Mouse (Mus musculus) lung, embryonic 14.5 days (tissue): ENCODE results near the gene Fuk. TPM values are rescaled to one million over a fixed set of nuclear protein-coding genes. Genes with fewer than 3 reads are reported as not detected.
A peak's percentile ranks its signal among the peaks of the same experiment; 100 is the strongest.

ENCODE experiments used
- ATAC-seq: fragments of 200-750 bp; cut with Nextera tagmentation; 2 replicates; pipeline ENCODE4 v1.8.0; 2017; ENCODE audit warnings: mild to moderate bottlenecking, moderate TSS enrichment, moderate library complexity; ENCODE audit not compliant: insufficient read depth
- DNase-seq: peaks from one replicate; pipeline ENCODE4 v3.0.0-alpha.2; 2015
- H3K27ac ChIP-seq: fragments of 300-500 bp; sonication (generic); 2 replicates; pipeline ENCODE4 v1.5.1; 2014; ENCODE audit warnings: low read depth, mild to moderate bottlenecking, moderate library complexity
- H3K27me3 ChIP-seq: fragments of 300-500 bp; sonication (generic); 2 replicates; pipeline ENCODE4 v1.6.1; 2014; ENCODE audit warnings: low read length, control low read depth; ENCODE audit not compliant: insufficient read depth
- H3K36me3 ChIP-seq: fragments of 300-500 bp; sonication (generic); 2 replicates; pipeline ENCODE4 v1.6.1; 2014; ENCODE audit warnings: control low read depth; ENCODE audit not compliant: insufficient read depth
- H3K4me1 ChIP-seq: fragments of 300-500 bp; sonication (generic); 2 replicates; pipeline ENCODE4 v1.6.1; 2014; ENCODE audit warnings: antibody characterized with exemption, control low read depth; ENCODE audit not compliant: insufficient read depth
- H3K4me2 ChIP-seq: fragments of 300-500 bp; sonication (generic); 2 replicates; pipeline ENCODE4 v1.6.1; 2014; ENCODE audit warnings: mild to moderate bottlenecking
- H3K4me3 ChIP-seq: fragments of 300-500 bp; sonication (generic); 2 replicates; pipeline ENCODE4 v1.5.1; 2014; ENCODE audit warnings: low read depth, low read length
- H3K9ac ChIP-seq: fragments of 300-500 bp; sonication (generic); 2 replicates; pipeline ENCODE4 v1.6.1; 2014
- H3K9me3 ChIP-seq: fragments of 300-500 bp; sonication (generic); 2 replicates; pipeline ENCODE4 v1.6.1; 2016; ENCODE audit warnings: low read depth, low read length, control low read depth
- CTCF ChIP-seq: IDR thresholded peaks from 2 replicates; pipeline ENCODE4 v1.5.1; 2016; ENCODE audit warnings: antibody characterized with exemption, low read depth
- WGBS: fragments of 180-500 bp; shearing (Covaris S2); extraction: QIAGEN DNeasy Blood & Tissue Kit; methylation state at CpG from one replicate; pipeline ENCODE4 v1.1.7; 2014; 5-methylcytosine and 5-hydroxymethylcytosine counted together
- polyA plus RNA-seq: library from polyadenylated mRNA; unstranded; fragments of >200 nt; fragmentation: Nextera tagmentation; extraction: Ambion mirVana; gene quantifications from 2 replicates; pipeline ENCODE4 v1.2.1, GENCODE M21; 2014

Fuk gene
- polyA plus RNA-seq, 1 experiment from 2014 or later: 11.5 TPM

DNA sequence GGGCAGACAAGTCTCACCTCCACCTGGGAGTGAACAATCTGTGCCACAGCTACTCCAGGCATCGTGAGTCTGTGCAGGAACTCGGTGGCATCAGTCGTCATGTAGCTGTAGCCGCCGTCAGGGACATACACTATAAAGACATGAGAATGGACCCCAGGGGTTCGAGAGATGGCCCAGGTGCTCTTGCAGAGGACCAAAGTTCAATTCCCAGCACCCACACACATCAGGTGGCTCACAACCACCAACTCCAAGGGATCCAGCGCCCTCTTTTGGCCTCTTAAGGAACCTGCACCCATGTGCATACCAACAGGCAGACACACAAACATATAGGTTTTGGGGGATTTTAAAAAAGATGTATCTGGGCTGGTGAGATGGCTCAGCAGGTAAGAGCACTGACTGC lies 10.2 kb downstream of the Fuk start:
- Histone ChIP-seq H3K27ac (no peak overlapping the region), H3K9me3 (no peaks in the 10 kb centered on the region), H3K4me1 (no peaks in the 10 kb centered on the region; the same call in 1 of the 2 replicates), H3K4me3 (no peak overlapping the region), H3K27me3 (no peaks in the 10 kb centered on the region), H3K9ac (no peak overlapping the region), H3K4me2 (no peak overlapping the region), H3K36me3 (peaks cover 19% of the 10 kb centered on the region; the same call in 1 of the 2 replicates)
- 84% methylated on average over 7 of the region's 7 CpGs for WGBS
- no peak for ATAC-seq
- DNase-seq: no peak
- TF ChIP-seq CTCF: no peak

DNA sequence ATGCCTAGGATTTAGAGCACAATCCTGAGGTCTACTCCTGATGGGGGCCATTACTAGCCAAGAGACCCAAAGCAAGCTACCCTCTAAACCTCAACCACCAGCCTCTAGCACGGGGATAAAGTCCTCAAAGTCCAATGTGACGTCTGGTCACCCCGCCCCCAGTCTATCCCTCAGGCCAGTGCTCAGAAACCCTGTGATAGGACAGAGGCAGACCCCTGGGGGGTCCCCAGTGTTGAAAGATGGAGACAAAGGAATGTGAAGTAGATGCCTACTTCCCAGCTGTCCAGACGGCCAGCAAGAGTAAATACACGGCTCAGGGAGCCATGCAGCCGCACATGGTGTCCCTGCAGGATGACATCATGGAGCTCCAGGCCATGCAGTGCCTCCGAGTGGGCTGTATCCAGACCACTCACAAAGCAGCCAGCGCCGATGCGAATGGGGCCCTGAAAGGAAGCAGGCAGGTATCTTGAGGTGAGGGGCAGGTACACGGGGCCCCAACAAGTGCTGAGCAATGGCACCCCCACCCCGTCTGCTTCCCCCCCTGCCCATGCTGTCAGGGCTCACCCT lies 12.3 kb downstream of the Fuk start:
- no peaks in the 10 kb centered on the region for H3K27me3 ChIP-seq
- no peak overlapping the region for H3K4me3 ChIP-seq
- H3K4me1 ChIP-seq: no peaks in the 10 kb centered on the region; the same call in 1 of the 2 replicates
- no peak overlapping the region for H3K4me2 ChIP-seq
- H3K9ac ChIP-seq: no peak overlapping the region
- DNase-seq: peak; percentile 5
- ATAC-seq: no peak; the same call in 1 of the 2 replicates
- H3K36me3 ChIP-seq: peaks cover 32% of the 10 kb centered on the region; the same call in 1 of the 2 replicates
- TF ChIP-seq CTCF: no peak
- 54% methylated on average over 12 of the region's 12 CpGs for WGBS
- H3K9me3 ChIP-seq: no peaks in the 10 kb centered on the region
- H3K27ac ChIP-seq: no peak overlapping the region

DNA sequence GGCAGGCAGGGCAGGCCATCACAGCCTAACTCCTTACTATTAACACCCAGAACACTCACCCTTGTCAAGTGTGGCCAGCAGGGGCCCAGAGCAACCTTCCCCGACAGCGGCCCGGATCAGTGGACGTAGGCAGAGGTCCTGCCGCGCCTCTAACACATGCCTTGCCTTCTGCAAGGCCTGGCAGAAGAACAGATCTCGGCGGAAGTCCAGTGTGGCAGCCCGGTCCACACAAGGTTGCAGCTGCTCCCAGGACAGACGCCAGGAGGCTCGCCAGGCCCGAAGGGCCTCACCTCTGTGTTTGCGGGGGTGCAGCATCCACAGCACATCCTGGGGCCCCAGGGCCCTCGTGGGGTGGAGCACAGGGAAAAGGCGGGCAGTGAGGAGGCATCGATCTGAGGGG lies 13.4 kb downstream of the Fuk start:
- Histone ChIP-seq H3K9me3 (no peaks in the 10 kb centered on the region), H3K4me3 (no peak overlapping the region), H3K9ac (no peak overlapping the region), H3K27me3 (no peaks in the 10 kb centered on the region), H3K4me1 (no peaks in the 10 kb centered on the region; the same call in 1 of the 2 replicates), H3K4me2 (no peak overlapping the region), H3K27ac (no peak overlapping the region), H3K36me3 (peaks cover 35% of the 10 kb centered on the region)
- 88% methylated on average over 16 of the region's 16 CpGs for WGBS
- DNase-seq: no peak
- ATAC-seq: no peak
- no peak for TF ChIP-seq CTCF

DNA sequence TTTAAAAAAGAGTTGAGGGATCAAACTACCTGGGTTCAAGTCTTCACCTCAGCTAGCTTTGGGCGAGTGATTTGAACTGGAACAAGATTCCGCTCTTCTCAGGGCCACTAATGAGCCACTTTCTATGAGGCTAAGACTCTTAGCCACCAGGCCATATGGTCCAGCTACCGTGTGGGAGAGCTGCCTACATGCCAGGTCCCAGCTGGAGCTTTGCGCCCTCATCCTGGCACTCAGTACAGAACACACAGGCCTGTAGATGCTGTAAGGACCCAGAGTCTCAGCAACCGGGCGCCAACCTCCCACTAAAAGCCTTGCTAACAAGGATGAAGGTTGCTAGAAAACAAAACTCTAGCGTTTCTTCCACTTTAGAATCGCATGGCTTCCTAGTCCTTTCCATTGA lies 13.8 kb downstream of the Fuk start:
- no peak for TF ChIP-seq CTCF
- H3K9ac ChIP-seq: no peak overlapping the region
- DNase-seq: no peak
- peaks cover 40% of the 10 kb centered on the region for H3K36me3 ChIP-seq
- ATAC-seq: no peak
- H3K27ac ChIP-seq: no peak overlapping the region
- H3K4me1 ChIP-seq: no peaks in the 10 kb centered on the region; the same call in 1 of the 2 replicates
- no peak overlapping the region for H3K4me2 ChIP-seq
- H3K4me3 ChIP-seq: no peak overlapping the region
- WGBS: 87% methylated on average over 8 of the region's 8 CpGs
- H3K27me3 ChIP-seq: no peaks in the 10 kb centered on the region
- H3K9me3 ChIP-seq: no peaks in the 10 kb centered on the region

DNA sequence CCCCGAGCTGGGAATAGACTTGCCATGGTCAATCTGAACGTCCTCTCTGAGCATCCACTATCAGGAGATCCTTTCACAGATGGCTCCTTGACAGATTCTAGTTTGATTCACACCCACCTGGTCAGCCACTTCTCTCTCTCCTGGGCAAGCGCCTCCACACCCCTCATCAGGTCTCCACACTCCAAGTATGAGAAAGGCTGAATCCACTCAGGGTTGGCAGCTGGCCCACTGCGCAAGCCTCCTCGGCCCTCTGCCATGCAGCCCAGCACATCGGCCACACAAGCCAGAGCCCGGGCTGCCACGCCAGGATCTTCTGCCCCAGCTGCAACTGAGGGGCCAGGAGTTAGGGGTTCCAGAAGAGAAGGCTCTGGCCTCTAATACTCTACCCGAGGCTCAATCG lies 14.7 kb downstream of the Fuk start:
- no peak for ATAC-seq
- no peaks in the 10 kb centered on the region for H3K27me3 ChIP-seq
- H3K4me2 ChIP-seq: no peak overlapping the region
- no peak overlapping the region for H3K27ac ChIP-seq
- 87% methylated on average over 10 of the region's 10 CpGs for WGBS
- peaks cover 48% of the 10 kb centered on the region for H3K36me3 ChIP-seq
- no peaks in the 10 kb centered on the region; the same call in 1 of the 2 replicates for H3K4me1 ChIP-seq
- H3K9ac ChIP-seq: no peak overlapping the region
- H3K9me3 ChIP-seq: no peaks in the 10 kb centered on the region
- H3K4me3 ChIP-seq: no peak overlapping the region
- no peak for TF ChIP-seq CTCF
- DNase-seq: no peak

DNA sequence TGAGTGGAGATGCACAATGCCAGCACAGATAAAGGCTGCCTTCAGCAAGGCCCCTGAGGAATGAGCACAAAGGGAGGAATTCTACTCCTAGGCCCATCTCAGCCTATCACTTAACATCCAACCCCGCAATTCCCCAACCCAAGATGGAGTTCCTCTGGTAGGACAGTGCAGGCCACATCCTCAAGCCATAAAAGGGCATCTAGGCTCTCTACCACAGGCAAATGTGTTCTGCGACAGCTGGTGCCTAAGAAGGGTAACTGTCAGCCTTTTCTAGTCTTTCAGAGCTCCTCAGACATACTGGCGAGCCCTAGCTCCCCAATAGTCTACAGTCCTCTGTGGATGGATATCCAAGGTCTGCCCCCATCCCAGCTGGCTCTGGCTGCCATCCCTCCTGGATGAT lies 15.7 kb downstream of the Fuk start:
- DNase-seq (no peak), ATAC-seq (no peak)
- no peak overlapping the region for H3K4me2 ChIP-seq
- 79% methylated on average over 3 of the region's 3 CpGs for WGBS
- H3K27me3 ChIP-seq: no peaks in the 10 kb centered on the region
- no peak for TF ChIP-seq CTCF
- no peak overlapping the region for H3K4me3 ChIP-seq
- H3K36me3 ChIP-seq: peaks cover 58% of the 10 kb centered on the region
- H3K4me1 ChIP-seq: no peaks in the 10 kb centered on the region; the same call in 1 of the 2 replicates
- H3K9me3 ChIP-seq: no peaks in the 10 kb centered on the region
- H3K27ac ChIP-seq: no peak overlapping the region
- no peak overlapping the region for H3K9ac ChIP-seq

DNA sequence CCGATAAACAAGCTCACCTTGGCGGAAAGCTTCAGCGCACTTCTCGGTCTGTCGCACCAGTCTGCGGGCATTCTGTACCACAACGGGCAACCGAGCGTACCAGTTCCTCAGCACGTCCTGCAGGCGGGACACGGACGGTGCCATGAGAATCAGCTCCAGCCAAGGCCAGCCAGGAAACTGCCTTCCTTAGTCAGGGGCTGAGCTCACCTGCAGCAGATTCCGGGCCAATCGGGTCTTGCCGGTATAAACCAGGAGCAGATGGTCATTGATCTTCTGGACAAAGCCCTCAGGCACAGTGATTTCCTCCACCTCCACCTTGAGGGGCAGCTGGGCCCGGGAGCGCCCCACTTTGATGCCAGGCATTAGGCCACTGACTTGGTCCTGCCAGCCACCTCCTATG lies 18.5 kb downstream of the Fuk start:
- H3K4me3 ChIP-seq: no peak overlapping the region
- H3K9ac ChIP-seq: no peak overlapping the region
- H3K9me3 ChIP-seq: no peaks in the 10 kb centered on the region
- DNase-seq (no peak), ATAC-seq (no peak)
- H3K36me3 ChIP-seq: peaks cover 80% of the 10 kb centered on the region
- WGBS: 95% methylated on average over 18 of the region's 18 CpGs
- H3K27ac ChIP-seq: no peak overlapping the region
- H3K4me1 ChIP-seq: no peaks in the 10 kb centered on the region
- TF ChIP-seq CTCF: no peak
- no peaks in the 10 kb centered on the region for H3K27me3 ChIP-seq
- H3K4me2 ChIP-seq: no peak overlapping the region
